Mouse (Mus musculus) splenic B cell, adult 2 months (primary cell): ENCODE measurements around the gene Cog5.

ENCODE experiments used
- DNase-seq: peaks from one replicate; pipeline ENCODE4 v3.0.0-alpha.2; 2011; ENCODE audit warnings: low read depth, low spot score
- H3K27me3 ChIP-seq: 2 replicates; pipeline ENCODE4 v1.6.1; 2012; ENCODE audit warnings: mild to moderate bottlenecking, low read length, moderate library complexity, mixed read lengths; ENCODE audit not compliant: control insufficient read depth, poor library complexity, insufficient read depth, severe bottlenecking
- H3K36me3 ChIP-seq: 2 replicates; pipeline ENCODE4 v1.6.1; 2012; ENCODE audit warnings: mild to moderate bottlenecking, low read length, moderate library complexity, mixed read lengths; ENCODE audit not compliant: control insufficient read depth, poor library complexity, insufficient read depth, severe bottlenecking

Cog5 gene

DNA sequence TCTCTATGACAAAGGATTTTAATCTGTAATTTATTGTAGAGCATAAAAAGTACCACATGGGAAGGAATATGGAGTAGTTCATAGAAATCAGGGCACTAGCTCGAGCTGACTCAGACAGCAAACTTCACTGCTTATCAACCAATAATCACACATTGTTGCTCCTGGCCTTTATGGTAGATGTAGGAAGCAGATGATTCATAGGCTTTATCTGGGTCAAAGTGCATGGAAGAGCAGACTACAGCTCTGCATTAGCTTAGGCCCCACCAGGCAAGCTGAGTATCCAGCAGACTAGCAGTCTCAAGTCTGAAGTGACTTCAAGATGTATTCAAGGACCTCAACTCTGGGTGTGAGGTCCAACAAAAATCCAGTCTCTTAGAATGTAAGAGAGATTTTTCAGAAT, 228.1 kb downstream of the Cog5 start:
- H3K27me3 ChIP-seq, result no peaks in the 10 kb centered on the region
- H3K36me3 ChIP-seq, result peaks cover 4% of the 10 kb centered on the region; the same call in 1 of the 2 replicates
- DNase-seq, result no peak

DNA sequence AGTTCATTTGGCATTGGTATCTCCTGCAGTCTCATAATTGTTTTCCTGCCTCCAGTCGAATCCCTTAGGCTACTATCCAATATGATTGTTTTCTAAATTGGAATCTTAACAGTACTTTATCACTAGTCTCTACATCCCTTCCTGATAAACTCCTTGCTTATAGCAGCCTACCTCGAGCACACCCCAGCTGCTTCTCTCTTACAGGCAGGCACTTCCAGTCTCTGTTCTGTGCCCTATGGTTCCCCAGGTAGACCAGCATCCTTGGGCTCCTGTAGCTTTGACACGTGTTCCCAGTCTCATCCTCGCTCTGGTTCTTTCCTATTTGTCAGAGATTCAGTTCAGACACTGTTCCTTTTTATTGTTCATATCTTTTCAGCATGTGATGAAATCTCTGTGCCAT, 229.7 kb downstream of the Cog5 start:
- H3K27me3 ChIP-seq, result no peaks in the 10 kb centered on the region
- peaks cover 6% of the 10 kb centered on the region for H3K36me3 ChIP-seq
- DNase-seq, result no peak

GRCm38 (mm10) chr12:31885084-31885483, 230.4 kb downstream of the Cog5 start:
- Histone ChIP-seq H3K27me3 (no peaks in the 10 kb centered on the region), H3K36me3 (peaks cover 6% of the 10 kb centered on the region)
- DNase-seq, result no peak

DNA sequence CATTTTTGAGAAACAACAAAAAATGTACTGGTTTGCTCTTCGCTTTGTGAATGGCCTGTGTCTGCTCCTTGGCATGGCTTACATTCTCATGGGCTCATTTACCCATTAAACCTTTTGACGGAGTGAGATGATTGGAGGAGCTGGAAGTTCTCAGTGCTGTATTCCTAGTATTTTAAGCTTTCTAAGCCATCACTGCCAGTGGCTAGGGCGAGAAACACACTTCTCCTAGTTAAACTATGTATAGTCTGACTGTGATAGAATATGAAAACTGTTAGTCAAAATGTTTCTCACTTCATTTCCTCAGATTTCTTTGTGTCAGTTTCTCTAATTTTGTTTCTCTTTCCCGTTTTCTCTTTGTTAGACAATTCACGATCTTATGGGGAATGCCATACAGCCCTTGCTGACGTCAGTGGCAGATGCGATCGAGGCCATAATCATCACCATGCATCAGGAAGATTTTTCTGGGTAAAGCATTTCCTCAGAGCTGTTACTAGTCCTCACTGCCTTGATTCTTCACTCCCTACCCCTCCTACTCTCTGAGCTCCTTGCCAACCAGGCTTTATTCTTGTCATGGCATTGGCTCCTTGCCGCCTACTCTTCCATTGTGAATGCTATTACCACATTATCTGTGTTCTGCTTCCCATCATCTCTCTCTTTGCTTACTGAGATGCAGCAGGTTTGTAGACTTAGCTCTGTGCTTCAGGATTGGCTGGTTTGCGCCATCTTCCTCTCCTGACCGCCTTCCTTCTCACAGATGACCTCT, 231.4 kb downstream of the Cog5 start:
- DNase-seq, result no peak
- H3K36me3 ChIP-seq, result peaks cover 6% of the 10 kb centered on the region
- no peaks in the 10 kb centered on the region for H3K27me3 ChIP-seq

DNA sequence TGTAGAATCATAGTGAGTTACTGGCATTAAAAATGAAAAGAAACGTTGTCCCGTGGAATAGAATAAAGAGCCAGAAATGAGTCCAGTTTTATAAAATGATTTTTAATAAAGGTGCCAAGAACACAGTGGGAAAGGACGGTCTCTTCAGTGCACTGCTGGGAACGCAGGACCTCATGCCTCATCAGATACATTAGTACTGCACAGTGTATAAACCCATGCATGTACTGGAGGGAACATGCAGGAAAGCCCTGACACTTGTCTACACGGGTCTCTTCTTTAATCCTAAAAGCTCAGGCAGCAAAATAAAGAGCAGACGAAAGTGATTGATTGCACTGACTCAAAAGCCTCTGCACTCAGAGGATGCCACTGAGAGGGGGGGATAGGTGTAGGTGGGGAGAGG, 236.0 kb downstream of the Cog5 start:
- no peak for DNase-seq
- no peaks in the 10 kb centered on the region for H3K27me3 ChIP-seq
- peaks cover 6% of the 10 kb centered on the region for H3K36me3 ChIP-seq

GRCm38 (mm10) chr12:31892079-31892478, 237.4 kb downstream of the Cog5 start:
- no peak for DNase-seq
- Histone ChIP-seq H3K27me3 (no peaks in the 10 kb centered on the region), H3K36me3 (peaks cover 4% of the 10 kb centered on the region)

DNA sequence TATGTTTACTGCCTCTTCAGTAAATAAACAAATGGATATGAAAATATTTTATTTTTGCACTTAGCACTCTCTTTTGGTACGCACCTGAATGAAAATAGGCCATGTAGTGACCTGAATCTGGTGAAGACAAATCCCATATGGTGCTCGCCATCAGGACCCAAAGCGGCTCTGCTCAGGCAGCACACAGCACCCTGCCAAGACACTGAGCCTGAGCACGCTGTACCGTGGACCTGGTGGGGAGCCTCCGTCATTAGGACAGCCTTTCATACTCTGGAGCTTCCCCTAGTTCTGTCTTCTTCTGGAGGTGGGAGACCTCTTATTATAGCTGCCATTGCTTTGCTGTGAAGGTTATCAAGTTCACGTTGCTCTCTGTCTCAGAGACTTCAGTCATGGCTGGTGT, 238.1 kb downstream of the Cog5 start:
- H3K27me3 ChIP-seq, result no peaks in the 10 kb centered on the region
- DNase-seq, result no peak
- H3K36me3 ChIP-seq, result peaks cover 2% of the 10 kb centered on the region; the same call in 1 of the 2 replicates

- DNase-seq, result no peak
- Histone ChIP-seq H3K27me3 (no peaks in the 10 kb centered on the region), H3K36me3 (no peaks in the 10 kb centered on the region)
These were observed 240.5 kb downstream of the Cog5 start for GRCm38 (mm10) chr12:31895095-31895734.

DNA sequence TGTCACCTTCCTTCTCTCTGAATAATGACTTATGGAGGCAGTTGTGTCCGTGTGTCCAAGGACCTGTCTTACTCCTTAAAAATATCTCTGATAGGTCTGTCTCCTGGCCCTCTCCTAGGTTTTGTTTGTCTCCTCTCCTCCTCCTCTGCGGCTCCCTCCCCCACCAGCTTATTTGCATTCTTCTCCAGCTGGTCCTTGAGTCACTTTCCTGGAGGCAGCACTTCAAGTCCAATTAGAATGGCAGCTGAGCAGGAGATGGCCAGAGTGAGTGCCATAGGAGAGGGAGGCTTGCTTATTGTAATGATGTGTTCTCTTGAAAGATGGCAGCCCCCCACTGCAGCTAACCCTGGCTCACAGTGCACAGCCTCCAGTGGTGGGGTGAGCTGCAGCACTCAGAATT, 241.2 kb downstream of the Cog5 start:
- H3K36me3 ChIP-seq, result no peaks in the 10 kb centered on the region
- no peak for DNase-seq
- H3K27me3 ChIP-seq, result no peaks in the 10 kb centered on the region

DNA sequence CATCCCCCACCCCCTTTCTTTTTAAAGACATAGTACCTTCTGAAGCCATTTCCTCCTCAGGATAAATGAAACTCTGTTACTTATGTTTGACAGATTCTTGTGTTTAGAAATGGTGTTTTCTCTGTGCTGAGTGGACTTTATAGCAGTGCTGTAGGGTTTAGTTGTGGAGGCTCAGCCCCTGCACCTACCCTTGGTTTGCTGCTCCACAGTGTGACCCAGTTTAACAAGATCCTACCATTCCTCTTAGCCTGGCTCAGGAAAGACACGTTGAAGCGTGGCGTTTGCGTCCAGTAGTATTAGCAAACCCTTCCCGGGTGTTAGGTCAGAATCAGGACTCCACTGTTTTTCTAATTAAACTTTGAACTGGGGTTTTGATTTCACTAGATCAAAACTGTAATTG, 241.6 kb downstream of the Cog5 start:
- 0 out of 2 replicates have a peak, but pooled peaks cover 1% of the 10 kb centered on the region for H3K36me3 ChIP-seq
- H3K27me3 ChIP-seq, result no peaks in the 10 kb centered on the region
- no peak for DNase-seq

GRCm38 (mm10) chr12:31896986-31897385, 242.3 kb downstream of the Cog5 start:
- no peak for DNase-seq
- no peaks in the 10 kb centered on the region; the same call in 1 of the 2 replicates for H3K27me3 ChIP-seq
- 0 out of 2 replicates have a peak, but pooled peaks cover 4% of the 10 kb centered on the region for H3K36me3 ChIP-seq

DNA sequence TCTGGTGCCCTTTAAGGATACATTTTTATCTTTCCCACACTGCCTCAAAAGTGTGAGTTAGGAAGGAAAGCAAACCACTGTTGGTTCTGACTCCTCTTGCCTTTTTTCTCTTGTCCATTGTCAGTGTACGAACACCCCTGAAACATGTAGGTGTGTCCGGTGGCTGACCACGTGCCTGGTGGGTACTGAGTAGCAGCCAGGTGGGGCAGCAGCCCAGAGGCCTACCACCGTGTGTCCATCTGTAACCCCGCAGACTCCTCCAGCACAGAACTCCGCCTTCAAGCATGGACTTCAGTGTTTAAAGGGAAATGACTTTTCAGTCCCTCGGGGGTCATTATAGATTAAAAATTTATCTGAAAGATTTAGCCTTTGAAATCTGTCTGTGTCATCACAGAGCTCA, 242.8 kb downstream of the Cog5 start:
- DNase-seq, result no peak
- H3K27me3 ChIP-seq, result no peaks in the 10 kb centered on the region; the same call in 1 of the 2 replicates
- 0 out of 2 replicates have a peak, but pooled peaks cover 4% of the 10 kb centered on the region for H3K36me3 ChIP-seq

DNA sequence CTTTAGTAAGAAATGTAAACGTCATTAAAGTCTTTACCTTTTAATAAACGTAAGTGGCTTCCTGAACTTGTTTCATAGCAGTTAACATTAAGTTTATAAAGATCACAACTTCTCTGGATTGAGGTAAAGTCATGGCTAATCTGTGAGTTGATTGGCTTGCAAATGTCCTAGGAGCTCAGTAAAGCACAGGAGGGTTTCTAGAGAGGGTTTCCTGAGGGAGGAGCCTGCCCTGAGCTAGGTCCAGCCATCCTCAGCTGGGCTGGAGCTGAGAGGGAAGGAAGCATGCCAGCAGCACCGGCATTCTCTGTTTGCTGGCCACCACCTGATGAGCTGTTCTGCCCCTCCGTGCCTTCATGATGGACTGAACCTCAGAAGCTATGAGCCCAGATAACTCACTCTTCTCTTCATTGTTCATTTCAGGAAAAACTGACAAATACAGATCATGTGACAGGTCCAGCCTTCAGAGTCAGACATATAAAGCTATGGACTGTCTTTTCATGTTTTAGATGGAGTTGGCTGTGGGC, 245.8 kb downstream of the Cog5 start:
- H3K27me3 ChIP-seq, result no peaks in the 10 kb centered on the region; the same call in 1 of the 2 replicates
- no peak for DNase-seq
- H3K36me3 ChIP-seq, result 0 out of 2 replicates have a peak, but pooled peaks cover 4% of the 10 kb centered on the region

- no peaks in the 10 kb centered on the region; the same call in 1 of the 2 replicates for H3K27me3 ChIP-seq
- no peak for DNase-seq
These were observed 251.3 kb downstream of the Cog5 start for GRCm38 (mm10) chr12:31905696-31906551.

More at GRCm38 (mm10) chr12:31905696-31906551, 251.3 kb downstream of the Cog5 start:
- H3K36me3 ChIP-seq, result 0 out of 2 replicates have a peak, but pooled peaks cover 7% of the 10 kb centered on the region
